Mouse (Mus musculus) urinary bladder, adult 18-20 months (tissue): ENCODE measurements at regions not wholly inside any gene's neighbourhood (a gene's known extent, or its start where the extent isn't known, plus 50 kb on each side); places are given as distances from the start of the nearest gene placed in this dataset.

Experiments used
- DNase-seq, 2 experiments: peaks; one replicate each; pipeline ENCODE4 v3.0.0; 2022; ENCODE audit warnings: low spot score in 2 of 2, mixed read lengths in 2 of 2

- no peak for DNase-seq
Measured at GRCm38 (mm10) chr10:24357636-24358035, 134.3 kb downstream of the Moxd1 start.

- no peak for DNase-seq
Measured at GRCm38 (mm10) chr10:24361424-24361823, 138.1 kb downstream of the Moxd1 start.

- no peak for DNase-seq
Measured at GRCm38 (mm10) chr10:24365369-24365768, 142.1 kb downstream of the Moxd1 start.

GRCm38 (mm10) chr10:24367010-24367409 lies 143.7 kb downstream of the Moxd1 start:
- no peak for DNase-seq

- DNase-seq = no peak
Measured at GRCm38 (mm10) chr10:24373957-24374356, 150.6 kb downstream of the Moxd1 start.

- DNase-seq = no peak
Measured at GRCm38 (mm10) chr10:24379291-24379690, 156.0 kb downstream of the Moxd1 start.

GRCm38 (mm10) chr10:24380478-24381273 lies 157.4 kb downstream of the Moxd1 start:
- no peak for DNase-seq

GRCm38 (mm10) chr10:24381917-24382316 lies 158.6 kb downstream of the Moxd1 start:
- no peak for DNase-seq

GRCm38 (mm10) chr10:24384061-24384460 lies 160.7 kb downstream of the Moxd1 start:
- no peak for DNase-seq

- DNase-seq = no peak
Measured at GRCm38 (mm10) chr10:24388229-24388628, 164.9 kb downstream of the Moxd1 start.

GRCm38 (mm10) chr10:24391039-24391438 lies 167.7 kb downstream of the Moxd1 start:
- DNase-seq = no peak

GRCm38 (mm10) chr10:24392066-24392465 lies 168.7 kb downstream of the Moxd1 start:
- no peak for DNase-seq

- no peak for DNase-seq
Measured at GRCm38 (mm10) chr10:24395999-24396784, 172.9 kb downstream of the Moxd1 start.

GRCm38 (mm10) chr10:24397125-24397524 lies 173.8 kb downstream of the Moxd1 start:
- no peak for DNase-seq

- DNase-seq = no peak
Measured at GRCm38 (mm10) chr10:24404851-24405250, 181.5 kb downstream of the Moxd1 start.

- DNase-seq = no peak
Measured at GRCm38 (mm10) chr10:24406953-24407352, 183.6 kb downstream of the Moxd1 start.

GRCm38 (mm10) chr10:24407411-24408227 lies 184.3 kb downstream of the Moxd1 start:
- DNase-seq = no peak

GRCm38 (mm10) chr10:24409976-24410375 lies 185.3 kb upstream of the Ccn2 start:
- no peak for DNase-seq

- DNase-seq = no peak
Measured at GRCm38 (mm10) chr10:24410885-24411284, 184.4 kb upstream of the Ccn2 start.

GRCm38 (mm10) chr10:24422498-24423160 lies 172.6 kb upstream of the Ccn2 start:
- no peak for DNase-seq

GRCm38 (mm10) chr10:24433737-24434367 lies 161.4 kb upstream of the Ccn2 start:
- DNase-seq = no peak
